Mouse (Mus musculus): ENCODE results near the gene Map2k3. TPM values are rescaled to one million over a fixed set of nuclear protein-coding genes. Genes with fewer than 3 reads are reported as not detected.
A peak's percentile ranks its signal among the peaks of the same experiment; 100 is the strongest.

Map2k3 gene
- total RNA-seq, 2 experiments from 2014 or later = 17.0 to 47.0 TPM

- no peak for ATAC-seq (replicated peaks; ENCODE audit: poor library complexity, severe bottlenecking)
These were observed 7.3 kb upstream of the Map2k3 start for GRCm38 (mm10) chr11:60924498-60924897.

DNA sequence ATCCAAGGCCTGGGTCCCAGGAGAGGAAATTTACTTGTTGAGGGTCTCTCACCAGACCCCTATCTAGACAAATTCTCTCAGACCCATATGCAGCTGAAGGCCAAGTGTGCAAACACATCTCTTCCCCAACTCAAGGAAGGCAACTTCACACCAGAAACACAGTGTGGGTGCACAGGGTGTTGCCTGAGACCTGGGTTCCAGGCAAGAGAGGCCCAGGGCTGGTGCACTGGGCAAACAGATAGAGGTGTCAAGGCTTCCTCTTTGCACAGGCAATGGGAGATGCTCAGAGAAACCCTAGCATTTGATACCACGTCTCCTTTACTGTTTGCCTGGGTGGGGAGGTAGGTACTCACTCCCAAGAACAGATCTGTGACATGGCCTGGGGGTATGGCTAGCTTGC is 6.9 kb upstream of the Map2k3 start:
- ATAC-seq (replicated peaks; ENCODE audit: poor library complexity, severe bottlenecking) = no peak

GRCm38 (mm10) chr11:60927264-60927663 is 4.6 kb upstream of the Map2k3 start:
- peak; percentile 70 for ATAC-seq (replicated peaks; ENCODE audit: poor library complexity, severe bottlenecking)

DNA sequence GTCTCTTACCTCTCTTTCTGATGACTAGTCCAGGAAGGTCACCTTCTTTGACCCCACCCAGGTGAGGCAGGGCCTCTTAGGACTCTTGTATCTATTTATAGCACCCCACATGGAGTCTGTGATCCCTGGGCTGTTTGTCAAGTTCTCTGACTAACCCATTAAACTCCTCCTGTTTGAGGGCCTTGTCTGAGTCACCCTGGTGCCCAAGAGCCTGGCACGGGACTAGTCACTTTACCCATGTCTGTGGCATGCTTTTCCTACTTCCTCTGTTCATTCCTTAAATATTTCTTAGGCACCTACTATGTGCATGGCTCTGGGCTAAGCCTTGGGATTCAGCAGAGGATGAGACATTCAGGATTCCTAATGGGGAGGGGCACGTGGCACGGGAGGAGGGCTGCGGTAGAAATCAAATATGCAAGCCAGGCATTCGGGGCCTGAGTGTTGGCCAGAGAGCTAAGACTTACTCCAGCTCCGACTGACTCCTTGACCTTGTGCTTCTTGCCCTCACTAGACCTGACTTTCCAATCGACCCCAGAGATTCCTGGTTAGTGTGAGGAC is 1.0 kb upstream of the Map2k3 start:
- ATAC-seq (replicated peaks; ENCODE audit: poor library complexity, severe bottlenecking) = no peak

DNA sequence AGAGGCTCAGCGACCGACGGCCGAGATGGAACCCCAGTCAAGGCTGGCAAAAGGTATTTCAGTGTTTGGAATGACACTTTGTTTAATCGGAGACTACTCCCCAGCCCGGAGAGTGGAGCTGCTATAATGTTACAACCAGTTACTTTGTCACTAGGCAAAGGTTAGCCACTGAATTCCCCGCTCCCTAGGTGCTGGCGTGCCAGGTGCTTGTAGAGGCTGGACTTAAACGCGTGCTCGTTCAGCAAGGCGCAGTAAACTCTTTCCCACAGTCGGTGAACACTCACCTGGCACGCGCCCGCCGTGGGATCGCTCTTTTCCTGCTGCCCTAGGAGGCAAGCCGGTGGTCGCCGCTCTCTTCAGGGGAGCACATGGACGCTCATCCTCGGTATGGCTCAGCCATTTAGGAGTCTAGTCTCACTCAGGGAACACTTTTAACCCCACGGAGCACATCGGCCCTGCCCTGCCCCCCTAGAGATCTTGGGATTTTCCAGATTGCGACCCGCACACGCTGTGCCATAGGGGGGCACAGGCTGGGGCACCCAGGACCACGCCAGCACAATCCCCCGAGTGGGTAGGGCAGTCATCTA is 458 bp upstream of the Map2k3 start:
- ATAC-seq (replicated peaks; ENCODE audit: poor library complexity, severe bottlenecking) = no peak

DNA sequence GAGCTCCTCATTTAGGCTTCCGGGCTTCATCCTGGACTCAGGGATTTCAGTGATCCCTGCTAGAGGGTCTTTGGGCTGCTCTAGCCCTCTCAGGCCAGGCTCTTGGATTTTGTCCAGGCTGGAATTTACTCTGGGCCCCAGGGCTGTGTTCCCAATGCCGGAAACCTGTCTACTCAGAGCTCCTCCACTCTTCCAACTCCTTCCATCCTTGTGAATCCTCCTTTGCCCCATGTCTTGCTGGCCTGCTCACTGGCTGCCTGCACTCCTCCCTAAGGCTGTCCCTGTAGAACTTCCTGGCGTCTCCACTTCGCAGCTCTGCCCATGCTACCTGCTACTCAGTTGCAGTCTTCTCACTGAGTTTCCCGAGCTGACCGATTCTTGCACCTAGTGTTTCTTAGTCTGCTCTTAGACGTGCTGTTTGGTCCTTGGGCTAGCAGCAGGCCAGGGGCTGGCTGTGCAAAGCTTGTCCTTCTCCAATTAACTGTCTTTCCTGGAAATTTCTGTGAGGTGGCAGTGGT is 729 bp downstream of the Map2k3 start:
- ATAC-seq (replicated peaks; ENCODE audit: poor library complexity, severe bottlenecking) = no peak

DNA sequence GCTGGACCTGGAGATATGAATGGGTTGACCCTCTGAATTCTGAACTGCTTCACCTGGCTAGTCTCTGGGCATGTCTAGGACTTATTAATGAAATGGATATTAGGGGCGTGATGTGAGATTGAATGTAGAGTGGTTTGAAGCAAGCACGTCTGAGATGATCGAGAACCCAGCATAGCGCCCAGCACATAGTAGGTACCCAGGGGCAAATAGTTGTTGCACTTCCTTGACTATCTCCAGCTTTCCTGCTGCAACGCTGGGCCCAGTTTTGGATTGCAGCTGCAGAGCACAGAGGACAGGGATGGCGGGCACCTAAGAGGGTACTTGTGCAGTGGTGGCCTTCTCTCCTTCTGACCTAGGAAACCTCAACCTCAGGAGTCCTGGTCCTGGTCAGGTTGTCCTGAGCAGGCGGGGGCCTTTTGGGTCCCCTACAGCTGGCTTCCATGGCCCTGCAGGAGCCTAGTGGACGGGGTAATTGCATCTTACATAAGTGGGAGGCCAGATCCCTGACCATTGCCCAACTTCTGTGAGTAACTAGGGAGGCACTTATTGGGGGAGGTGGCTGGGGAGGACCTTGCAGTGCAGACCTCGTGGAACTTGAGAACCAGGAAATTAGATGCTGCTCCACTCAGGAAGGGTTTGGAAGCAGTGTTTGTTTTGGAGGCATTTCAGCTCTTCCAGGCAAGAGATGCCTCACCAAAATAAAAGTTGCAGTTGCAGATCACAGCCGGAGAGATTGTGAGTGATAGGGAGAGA is 1.5 kb downstream of the Map2k3 start:
- ATAC-seq (replicated peaks; ENCODE audit: poor library complexity, severe bottlenecking) = 0 out of 2 replicates have a peak, but pooled peaks have one; percentile 10

- ATAC-seq (replicated peaks; ENCODE audit: poor library complexity, severe bottlenecking) = no peak
These were observed 3.0 kb downstream of the Map2k3 start for GRCm38 (mm10) chr11:60934795-60935194.

- ATAC-seq (replicated peaks; ENCODE audit: poor library complexity, severe bottlenecking) = peak; percentile 71
These were observed 3.6 kb downstream of the Map2k3 start for GRCm38 (mm10) chr11:60935326-60935974.

DNA sequence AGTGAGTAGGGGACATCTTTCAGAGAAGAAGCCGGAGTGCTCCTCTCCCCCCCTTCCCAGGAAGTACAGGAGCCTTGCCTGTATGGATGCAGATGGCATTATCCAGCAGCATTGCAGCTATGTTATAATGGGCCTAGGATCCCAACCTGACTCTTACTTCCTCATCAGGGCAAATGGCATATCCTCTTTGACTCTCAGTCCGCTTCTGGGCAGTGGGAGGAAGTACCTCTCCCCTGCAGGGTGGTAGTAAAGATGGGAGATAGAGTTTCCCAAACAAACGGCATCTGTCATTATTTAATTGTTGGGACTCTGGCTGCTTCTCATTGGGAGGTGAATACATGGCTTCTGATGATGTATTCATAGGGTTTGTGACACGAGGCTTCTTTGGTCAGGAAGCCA is 4.1 kb downstream of the Map2k3 start:
- peak; percentile 39 for ATAC-seq (replicated peaks; ENCODE audit: poor library complexity, severe bottlenecking)

DNA sequence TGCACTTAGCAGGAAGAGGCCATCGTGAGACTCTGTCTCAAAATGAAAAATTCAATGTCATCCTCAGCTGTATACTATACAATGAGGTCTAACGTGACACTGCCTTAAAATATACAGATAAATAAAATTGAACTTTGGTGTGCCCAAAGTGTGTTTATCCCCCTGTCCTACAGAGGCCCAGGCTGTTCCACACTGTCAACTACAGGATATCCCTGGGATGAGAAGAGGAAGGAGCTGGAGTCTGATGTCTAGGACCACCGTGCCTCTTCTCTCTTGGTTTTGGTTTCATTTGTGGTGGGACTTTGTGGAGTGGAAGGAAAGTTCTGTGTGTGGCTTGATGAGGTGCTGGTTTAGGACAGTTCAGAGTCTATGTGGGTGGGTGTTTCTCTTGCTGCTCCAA is 5.8 kb downstream of the Map2k3 start:
- no peak for ATAC-seq (replicated peaks; ENCODE audit: poor library complexity, severe bottlenecking)

DNA sequence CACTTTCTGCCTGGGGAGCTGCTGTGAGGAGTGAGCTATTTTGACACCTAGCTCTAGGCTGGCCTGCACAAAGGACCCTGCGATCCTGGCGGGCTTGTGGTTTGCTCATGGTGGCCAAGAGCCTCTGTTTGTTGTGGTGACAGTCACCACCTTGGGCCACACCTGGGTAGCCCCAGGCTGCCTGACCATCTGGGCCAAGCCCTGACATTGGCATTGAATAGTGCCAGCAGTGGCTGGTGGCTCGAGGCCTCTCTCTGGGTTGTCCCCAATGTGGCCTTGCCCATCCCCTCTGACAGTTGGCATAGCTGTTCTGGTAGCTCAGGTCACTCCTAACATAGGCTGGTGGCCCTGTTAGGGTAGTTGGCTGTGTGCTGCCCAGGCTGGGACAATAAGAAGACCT is 7.7 kb downstream of the Map2k3 start:
- ATAC-seq (replicated peaks; ENCODE audit: poor library complexity, severe bottlenecking) = no peak

DNA sequence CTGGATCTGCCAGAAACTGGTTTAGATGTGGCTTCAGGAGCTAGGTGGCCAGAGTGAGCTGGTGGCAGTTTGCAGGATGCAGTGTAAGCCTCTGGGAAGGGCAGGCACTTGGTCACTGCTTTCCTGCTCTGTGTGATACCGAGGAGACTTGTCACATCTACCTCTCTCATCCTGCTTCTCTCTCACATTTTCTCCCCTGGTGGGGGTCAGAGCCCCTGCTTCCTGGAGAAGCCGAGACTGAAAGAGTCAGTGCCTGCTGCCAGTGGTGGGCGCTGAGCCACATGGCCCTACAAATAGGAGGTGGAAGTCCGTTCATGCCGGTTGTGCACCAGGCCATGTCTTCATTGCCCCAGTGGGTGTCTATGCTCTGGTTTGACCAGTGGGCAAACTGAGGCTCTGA is 8.7 kb downstream of the Map2k3 start:
- ATAC-seq (replicated peaks; ENCODE audit: poor library complexity, severe bottlenecking) = no peak

DNA sequence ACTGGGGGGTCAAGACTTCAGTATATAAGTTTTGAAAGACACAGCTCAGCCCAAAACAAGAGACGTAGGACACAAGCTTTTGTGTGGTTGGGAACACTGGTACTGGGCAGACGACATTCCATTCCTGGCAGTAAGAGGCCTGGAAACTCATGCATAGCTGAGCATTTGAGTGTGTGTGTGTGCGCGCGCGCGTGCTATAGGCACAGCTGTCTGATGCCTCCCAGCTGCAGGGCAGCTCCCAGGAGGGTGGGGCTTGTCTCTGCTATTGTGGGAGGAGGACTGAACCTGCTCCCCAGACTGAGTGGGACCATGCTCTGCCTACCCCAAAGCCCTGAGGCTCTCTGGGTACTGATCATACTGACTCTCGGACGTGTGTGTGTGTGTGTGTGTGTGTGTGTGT is 9.5 kb downstream of the Map2k3 start:
- ATAC-seq (replicated peaks; ENCODE audit: poor library complexity, severe bottlenecking) = no peak

DNA sequence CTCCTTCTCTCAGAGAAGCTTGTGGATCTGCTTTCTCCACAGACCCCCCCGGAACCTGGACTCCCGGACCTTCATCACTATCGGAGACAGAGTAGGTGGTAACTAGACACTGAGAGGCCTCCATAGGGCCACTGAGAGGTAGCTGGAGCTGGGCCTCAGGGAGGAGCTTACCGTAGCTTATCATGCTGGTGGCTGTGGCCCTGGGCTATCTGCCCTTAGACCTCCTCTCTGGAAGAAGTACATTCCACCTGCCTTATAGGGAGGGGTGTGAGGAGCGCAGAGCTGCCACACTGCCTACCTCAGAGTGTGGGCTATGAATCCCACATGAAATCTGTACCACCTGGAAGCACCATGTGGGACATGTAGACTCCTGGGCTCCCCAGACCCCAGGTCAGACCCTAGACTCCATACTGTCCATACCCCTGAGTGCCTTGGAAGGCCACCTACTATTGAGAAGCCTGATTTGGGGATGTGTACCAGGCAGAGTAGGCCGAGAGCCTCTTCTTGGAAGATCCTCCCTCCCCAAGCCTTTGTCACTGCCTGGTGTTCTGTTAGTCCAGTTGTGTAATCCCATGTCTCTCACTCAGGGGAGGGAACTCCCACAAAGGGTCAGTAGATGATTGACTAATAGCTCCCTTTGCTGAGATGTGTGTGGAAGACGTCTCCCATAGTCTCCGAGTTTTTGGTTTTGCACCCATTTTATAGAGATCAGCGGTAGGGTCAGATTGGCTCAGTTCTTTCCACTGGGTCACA is 10.6 kb downstream of the Map2k3 start:
- ATAC-seq (replicated peaks; ENCODE audit: poor library complexity, severe bottlenecking) = no peak; the same call in 1 of the 2 replicates

- no peak for ATAC-seq (replicated peaks; ENCODE audit: poor library complexity, severe bottlenecking)
These were observed 13.2 kb downstream of the Map2k3 start for GRCm38 (mm10) chr11:60945003-60945402.

GRCm38 (mm10) chr11:60951896-60952295 is 20.1 kb downstream of the Map2k3 start:
- no peak for ATAC-seq (replicated peaks; ENCODE audit: poor library complexity, severe bottlenecking)

- ATAC-seq (replicated peaks; ENCODE audit: poor library complexity, severe bottlenecking) = no peak
These were observed 20.5 kb downstream of the Map2k3 start for GRCm38 (mm10) chr11:60952362-60952761.

DNA sequence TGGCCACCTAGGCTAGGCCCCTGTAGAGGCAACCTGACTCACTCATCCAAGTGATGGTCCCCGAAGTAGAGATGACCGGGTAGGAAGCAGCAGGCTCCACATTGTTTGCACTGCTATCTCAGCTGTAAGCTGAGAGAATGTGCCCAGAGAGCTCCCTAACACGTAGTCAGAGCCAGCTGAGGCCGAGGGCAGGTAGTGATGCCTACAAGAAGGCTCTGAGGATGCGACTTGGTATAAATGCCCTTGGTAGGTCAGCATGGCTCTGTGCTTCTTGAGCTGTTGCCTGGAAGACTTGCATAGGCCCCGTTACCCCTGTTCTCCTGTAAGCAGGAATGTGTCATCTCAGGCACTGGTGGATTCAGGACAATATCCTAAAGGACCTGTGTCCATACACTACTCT is 21.2 kb downstream of the Map2k3 start:
- no peak for ATAC-seq (replicated peaks; ENCODE audit: poor library complexity, severe bottlenecking)

DNA sequence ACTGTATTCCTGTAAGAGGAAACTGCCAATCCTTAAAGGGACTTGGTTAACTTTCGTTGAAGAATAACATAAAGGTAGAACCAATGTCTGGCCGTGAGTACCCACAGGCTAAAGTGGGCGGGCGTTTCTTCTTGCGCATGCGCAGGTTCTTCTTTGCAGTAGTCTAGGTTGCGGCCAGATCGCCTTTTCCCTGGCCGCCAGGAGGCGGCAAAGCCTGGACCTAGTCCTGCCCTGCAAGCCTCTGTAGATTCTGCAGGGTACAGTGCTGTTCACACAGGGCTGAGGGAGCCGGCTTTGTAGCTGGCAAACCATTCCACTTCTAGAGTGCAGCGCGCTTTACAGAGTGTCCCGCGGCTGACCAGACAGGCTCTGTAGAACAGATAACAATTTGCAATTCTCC is 22.0 kb downstream of the Map2k3 start:
- ATAC-seq (replicated peaks; ENCODE audit: poor library complexity, severe bottlenecking) = peak; percentile 88

Data from granulocyte monocyte progenitor cell, adult 5-6 weeks (primary cell).